Mouse (Mus musculus) mature B cell (primary cell): ENCODE results near the gene Gapvd1.

Experiments
- in situ Hi-C: fragments of 300-500 bp; cut with MboI; formaldehyde crosslinking; loops from 2 replicates; pipeline ENCODE4 v1.14.3; 2019

Gene Gapvd1

GRCm38 (mm10) chr2:34635249-34636165 lies 119.5 kb downstream of the Gapvd1 start:
- in situ Hi-C loops: loop anchor here (10.0 kb wide), 1 partner anchor 661 kb away; no protein-coding TSS in a partner anchor

- in situ Hi-C loops: loop anchor here (10.0 kb wide), 1 partner anchor 657 kb away; no protein-coding TSS in a partner anchor
Observed at GRCm38 (mm10) chr2:34632051-34632450, 123.0 kb downstream of the Gapvd1 start.

- in situ Hi-C loops: loop anchor here (10.0 kb wide), 1 partner anchor 656 kb away; no protein-coding TSS in a partner anchor
Observed at GRCm38 (mm10) chr2:34630445-34630844, 124.6 kb downstream of the Gapvd1 start.

GRCm38 (mm10) chr2:34629758-34630157 lies 125.3 kb downstream of the Gapvd1 start:
- in situ Hi-C loops: loop anchor here (10.0 kb wide), 1 partner anchor 655 kb away; no protein-coding TSS in a partner anchor

- in situ Hi-C loops: no loop called here
Observed at GRCm38 (mm10) chr2:34628903-34629540, 126.0 kb downstream of the Gapvd1 start.

GRCm38 (mm10) chr2:34627328-34628226 lies 127.5 kb downstream of the Gapvd1 start:
- in situ Hi-C loops: no loop called here
